Mouse (Mus musculus) neural tube, embryonic 13.5 days (tissue): ENCODE measurements around the gene Mkrn2. TPM values are rescaled to one million over a fixed set of nuclear protein-coding genes. Genes with fewer than 3 reads are reported as not detected.
"Not testable (repeated sequence)": the region's sequence is repeated elsewhere in the genome, so short reads cannot be mapped to it uniquely, and the experiment has no call there.

Experiments
- ATAC-seq: fragments of 200-750 bp; cut with Nextera tagmentation; 2 replicates; pipeline ENCODE4 v1.8.0; 2017; ENCODE audit warnings: low read depth, mild to moderate bottlenecking, moderate TSS enrichment, moderate library complexity
- H3K27ac ChIP-seq: fragments of 300-500 bp; sonication (generic); replicated peaks from 2 replicates; pipeline ENCODE4 v1.5.1; 2015; ENCODE audit warnings: moderate library complexity, mild to moderate bottlenecking, inconsistent platforms
- H3K27me3 ChIP-seq: fragments of 300-500 bp; sonication (generic); 2 replicates; pipeline ENCODE4 v1.6.1; 2015; ENCODE audit warnings: mild to moderate bottlenecking, inconsistent platforms
- H3K36me3 ChIP-seq: fragments of 300-500 bp; sonication (generic); 2 replicates; pipeline ENCODE4 v1.6.1; 2015; ENCODE audit warnings: mild to moderate bottlenecking, inconsistent platforms
- H3K4me1 ChIP-seq: fragments of 300-500 bp; sonication (generic); replicated peaks from 2 replicates; pipeline ENCODE4 v1.6.1; 2015; ENCODE audit warnings: inconsistent platforms
- H3K4me2 ChIP-seq: fragments of 300-500 bp; sonication (generic); 2 replicates; pipeline ENCODE4 v1.6.1; 2015; ENCODE audit warnings: inconsistent platforms, mild to moderate bottlenecking, moderate library complexity
- H3K4me3 ChIP-seq: fragments of 300-500 bp; sonication (generic); 2 replicates; pipeline ENCODE4 v1.5.1; 2015; ENCODE audit warnings: mild to moderate bottlenecking, inconsistent platforms
- H3K9ac ChIP-seq: fragments of 300-500 bp; sonication (generic); 2 replicates; pipeline ENCODE4 v1.6.1; 2015; ENCODE audit warnings: moderate library complexity, mild to moderate bottlenecking, inconsistent platforms
- H3K9me3 ChIP-seq: fragments of 300-500 bp; sonication (generic); 2 replicates; pipeline ENCODE4 v1.6.1; 2016; ENCODE audit warnings: inconsistent platforms
- WGBS: fragments of 180-500 bp; shearing (Covaris S2); methylation state at CpG from one replicate; pipeline ENCODE4 v1.1.7; 2015; 5-methylcytosine and 5-hydroxymethylcytosine counted together
- polyA plus RNA-seq: library from polyadenylated mRNA; unstranded; fragments of >200 nt; fragmentation: Nextera tagmentation; extraction: Ambion mirVana; gene quantifications from 2 replicates; pipeline ENCODE4 v1.2.1, GENCODE M21; 2015

Gene Mkrn2
- polyA plus RNA-seq, 1 experiment from 2014 or later: 30.2 TPM

GRCm38 (mm10) chr6:115615983-115616382, 14.3 kb downstream of the Mkrn2 start:
- Histone ChIP-seq H3K4me2 (no peak overlapping the region), H3K9me3 (no peaks in the 10 kb centered on the region), H3K9ac (no peak overlapping the region), H3K4me3 (no peak overlapping the region), H3K27ac (no peak overlapping the region), H3K27me3 (no peaks in the 10 kb centered on the region), H3K36me3 (peaks cover 97% of the 10 kb centered on the region), H3K4me1 (no peaks in the 10 kb centered on the region)
- ATAC-seq: no peak
- 89% methylated on average over 3 of the region's 3 CpGs for WGBS

GRCm38 (mm10) chr6:115619818-115620217, 18.1 kb downstream of the Mkrn2 start:
- H3K9ac ChIP-seq: no peak overlapping the region
- H3K9me3 ChIP-seq: no peaks in the 10 kb centered on the region
- H3K36me3 ChIP-seq: peaks cover 100% of the 10 kb centered on the region
- no peak overlapping the region for H3K4me3 ChIP-seq
- no peak overlapping the region for H3K27ac ChIP-seq
- H3K4me2 ChIP-seq: no peak overlapping the region
- no peak for ATAC-seq
- no peaks in the 10 kb centered on the region for H3K4me1 ChIP-seq
- no peaks in the 10 kb centered on the region for H3K27me3 ChIP-seq
- WGBS: 90% methylated on average over 10 of the region's 10 CpGs

DNA sequence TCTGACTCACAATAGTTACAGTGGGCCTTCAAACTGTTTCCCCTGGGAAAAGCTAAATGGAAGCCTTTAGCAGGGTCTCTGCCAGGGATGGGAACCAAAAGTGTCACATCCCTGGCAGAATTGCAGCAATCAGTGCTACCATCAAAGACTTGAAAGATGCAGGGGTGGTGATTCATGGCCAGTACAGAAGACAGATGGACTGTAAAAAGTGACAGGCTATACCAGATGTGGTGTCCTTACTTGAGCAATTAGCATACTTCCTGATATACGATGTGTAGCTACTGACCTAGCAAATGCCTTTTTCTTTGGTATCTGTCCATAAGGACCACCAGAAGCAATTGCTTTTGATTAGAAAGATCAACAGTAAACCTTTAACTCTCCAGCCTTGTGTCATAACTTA, 19.2 kb downstream of the Mkrn2 start:
- Histone ChIP-seq H3K27me3 (no peaks in the 10 kb centered on the region), H3K4me1 (no peaks in the 10 kb centered on the region), H3K4me3 (no peak overlapping the region), H3K27ac (no peak overlapping the region), H3K9ac (no peak overlapping the region), H3K9me3 (no peaks in the 10 kb centered on the region), H3K4me2 (no peak overlapping the region), H3K36me3 (peaks cover 100% of the 10 kb centered on the region)
- 46% methylated on average over 1 of the region's 1 CpGs for WGBS
- no peak for ATAC-seq

- 94% methylated on average over 5 of the region's 5 CpGs for WGBS
- Histone ChIP-seq H3K9ac (no peak overlapping the region), H3K4me2 (no peak overlapping the region), H3K36me3 (peaks cover 93% of the 10 kb centered on the region), H3K4me1 (no peaks in the 10 kb centered on the region), H3K4me3 (no peak overlapping the region), H3K27me3 (no peaks in the 10 kb centered on the region), H3K27ac (no peak overlapping the region), H3K9me3 (no peaks in the 10 kb centered on the region)
- ATAC-seq: no peak
These were observed 24.4 kb downstream of the Mkrn2 start for GRCm38 (mm10) chr6:115626121-115626520.

- no peak overlapping the region for H3K27ac ChIP-seq
- no peak for ATAC-seq
- 93% methylated on average over 3 of the region's 3 CpGs for WGBS
- peaks cover 87% of the 10 kb centered on the region for H3K36me3 ChIP-seq
- no peak overlapping the region for H3K4me2 ChIP-seq
- no peak overlapping the region for H3K9ac ChIP-seq
- no peak overlapping the region for H3K4me3 ChIP-seq
- H3K4me1 ChIP-seq: no peaks in the 10 kb centered on the region
- H3K9me3 ChIP-seq: no peaks in the 10 kb centered on the region
- no peaks in the 10 kb centered on the region for H3K27me3 ChIP-seq
These were observed 29.5 kb downstream of the Mkrn2 start for GRCm38 (mm10) chr6:115631056-115631795.

- Histone ChIP-seq H3K9ac (no peak overlapping the region), H3K36me3 (peaks cover 84% of the 10 kb centered on the region), H3K4me2 (no peak overlapping the region), H3K4me1 (no peaks in the 10 kb centered on the region), H3K27ac (no peak overlapping the region), H3K27me3 (no peaks in the 10 kb centered on the region), H3K4me3 (no peak overlapping the region), H3K9me3 (no peaks in the 10 kb centered on the region)
- no peak for ATAC-seq
- WGBS: 92% methylated on average over 2 of the region's 2 CpGs
These were observed 32.3 kb downstream of the Mkrn2 start for GRCm38 (mm10) chr6:115634015-115634414.

- not testable (repeated sequence) for H3K27ac ChIP-seq, H3K27me3 ChIP-seq, H3K9ac ChIP-seq, H3K9me3 ChIP-seq, H3K4me1 ChIP-seq, ATAC-seq, H3K4me2 ChIP-seq, H3K4me3 ChIP-seq
- 96% methylated on average over 7 of the region's 7 CpGs for WGBS
- peaks cover 61% of the 10 kb centered on the region for H3K36me3 ChIP-seq
These were observed 36.5 kb downstream of the Mkrn2 start for GRCm38 (mm10) chr6:115638188-115638587.

DNA sequence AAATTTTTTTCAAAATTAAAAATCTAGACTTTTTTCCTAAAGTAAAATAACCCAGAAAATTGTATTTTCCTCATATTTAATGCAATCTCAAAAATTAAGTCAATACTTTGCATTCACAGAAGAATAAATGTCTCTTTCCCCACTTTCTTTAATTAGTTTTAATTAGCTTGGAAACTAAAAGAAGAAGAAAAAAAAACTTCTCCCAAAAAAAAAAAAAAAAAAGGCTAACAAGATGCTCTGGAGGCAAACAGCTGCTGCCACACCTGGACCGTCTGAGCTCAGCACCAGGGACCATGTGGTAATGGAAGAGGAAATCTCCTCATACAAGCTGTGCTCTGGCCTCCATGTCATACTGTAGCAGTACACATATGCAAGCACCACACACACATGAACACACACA, 41.6 kb downstream of the Mkrn2 start:
- Histone ChIP-seq H3K27ac (no peak overlapping the region), H3K36me3 (peaks cover 19% of the 10 kb centered on the region), H3K9ac (no peak overlapping the region), H3K9me3 (no peaks in the 10 kb centered on the region), H3K27me3 (no peaks in the 10 kb centered on the region), H3K4me1 (peaks cover 12% of the 10 kb centered on the region), H3K4me2 (no peak overlapping the region), H3K4me3 (no peak overlapping the region)
- no peak for ATAC-seq
- 70% methylated on average over 1 of the region's 1 CpGs for WGBS

DNA sequence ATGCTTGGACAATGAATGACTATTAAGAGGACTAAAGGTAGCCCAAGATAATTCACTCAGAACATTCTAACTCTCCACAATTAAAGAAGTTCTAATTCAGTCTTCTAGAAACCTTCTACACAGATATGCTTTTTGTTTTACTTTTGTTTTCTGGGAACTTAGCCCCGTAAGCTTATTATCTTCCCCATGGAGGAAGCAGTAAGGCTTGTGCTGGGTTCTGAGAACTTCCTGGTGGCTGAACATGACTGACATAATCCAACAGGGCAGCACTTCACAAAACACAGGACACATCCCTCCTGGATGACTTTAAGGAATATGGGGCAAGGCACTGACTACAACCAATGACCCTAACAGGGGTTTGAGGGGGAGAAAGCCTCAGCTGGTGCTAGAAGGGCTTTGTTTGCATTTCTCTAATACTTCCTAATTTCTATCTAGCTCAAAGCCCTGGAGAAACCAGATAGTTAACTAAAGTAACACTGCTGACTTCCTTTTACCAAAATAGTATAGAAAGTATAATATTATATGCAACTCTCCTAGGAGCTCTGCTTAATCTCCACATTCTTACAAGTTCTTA, 48.2 kb downstream of the Mkrn2 start:
- no peak overlapping the region for H3K4me3 ChIP-seq

DNA sequence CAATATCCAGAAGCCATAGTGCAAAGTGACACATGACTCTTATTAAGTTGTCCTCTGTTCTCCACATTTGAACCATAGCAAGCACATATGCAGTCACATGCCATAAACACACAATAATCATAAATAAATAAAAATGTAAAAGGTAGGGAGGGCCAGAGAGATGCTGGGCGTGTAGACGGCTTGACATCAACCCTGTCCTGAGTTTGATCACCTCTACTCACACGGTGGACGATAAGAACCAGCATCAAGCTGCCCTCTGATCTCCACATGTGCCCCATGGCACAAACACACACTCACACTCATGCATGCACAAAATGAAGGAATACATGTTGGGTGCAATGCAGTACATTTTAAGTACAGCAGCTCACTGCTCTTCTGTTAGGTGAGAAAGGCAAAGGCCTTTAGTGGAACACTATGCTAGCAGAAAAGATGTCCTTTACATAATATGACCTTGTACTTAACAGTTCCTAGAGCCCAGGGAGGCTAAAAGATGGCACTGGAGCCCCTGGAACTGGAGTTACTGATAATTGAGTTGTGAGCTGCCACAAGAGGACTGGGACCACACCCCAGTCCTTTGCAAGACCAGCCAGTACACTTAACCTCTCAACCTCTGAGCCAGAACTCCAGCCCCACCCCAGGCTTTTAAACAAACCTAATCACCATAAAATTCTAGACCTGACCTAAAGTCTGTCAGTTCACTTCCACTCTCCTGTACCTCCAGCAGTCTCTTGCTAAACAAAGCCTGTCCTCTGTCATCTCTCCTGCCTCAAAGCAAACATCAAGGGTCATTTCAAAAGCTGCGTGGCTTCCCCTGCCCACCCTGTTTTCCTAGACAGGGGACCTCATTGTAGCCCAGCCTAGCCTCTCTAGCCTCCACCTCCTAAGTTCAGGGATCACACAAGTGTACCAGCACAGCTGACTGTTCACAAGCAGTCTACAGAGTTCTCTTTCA, 49.0 kb downstream of the Mkrn2 start:
- Histone ChIP-seq H3K9ac (no peak overlapping the region), H3K4me2 (no peak overlapping the region), H3K4me3 (no peak overlapping the region), H3K9me3 (no peaks in the 10 kb centered on the region), H3K36me3 (no peaks in the 10 kb centered on the region), H3K27ac (no peak overlapping the region), H3K4me1 (peaks cover 48% of the 10 kb centered on the region), H3K27me3 (no peaks in the 10 kb centered on the region)
- 55% methylated on average over 5 of the region's 5 CpGs for WGBS
- no peak for ATAC-seq

More for the DNA sequence above, 48.2 kb downstream of the Mkrn2 start:
- ATAC-seq: no peak
- 89% methylated on average over 1 of the region's 1 CpGs for WGBS
- Histone ChIP-seq H3K4me1 (peaks cover 50% of the 10 kb centered on the region), H3K36me3 (no peaks in the 10 kb centered on the region), H3K27me3 (no peaks in the 10 kb centered on the region), H3K9me3 (no peaks in the 10 kb centered on the region), H3K9ac (no peak overlapping the region), H3K4me2 (no peak overlapping the region), H3K27ac (no peak overlapping the region)

DNA sequence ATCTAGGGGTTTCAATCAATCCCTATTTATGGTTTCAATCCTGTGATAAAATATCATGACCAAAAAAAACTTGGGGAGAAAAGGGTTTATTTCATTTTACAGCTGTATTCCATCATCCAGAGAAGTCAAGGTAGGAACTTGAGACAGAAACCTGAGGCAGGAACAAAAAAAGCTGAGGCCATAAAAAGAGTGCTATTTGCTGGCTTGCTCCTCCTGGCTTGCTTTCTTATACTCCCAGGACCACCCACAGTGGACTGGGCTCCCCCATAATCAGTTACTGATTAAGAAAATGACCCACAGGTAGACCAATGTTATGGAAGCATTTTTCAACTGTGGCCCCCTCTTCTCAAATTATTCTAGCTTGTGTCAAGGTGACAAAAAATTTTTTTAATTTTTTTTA, 50.0 kb downstream of the Mkrn2 start:
- no peaks in the 10 kb centered on the region for H3K9me3 ChIP-seq

GRCm38 (mm10) chr6:115653939-115654338, 52.2 kb downstream of the Mkrn2 start:
- H3K36me3 ChIP-seq: no peaks in the 10 kb centered on the region
- H3K27me3 ChIP-seq: no peaks in the 10 kb centered on the region
- 55% methylated on average over 2 of the region's 2 CpGs for WGBS
- no peak overlapping the region for H3K4me2 ChIP-seq
- ATAC-seq: no peak
- H3K27ac ChIP-seq: no peak overlapping the region
- H3K4me3 ChIP-seq: no peak overlapping the region
- H3K9ac ChIP-seq: no peak overlapping the region
- no peaks in the 10 kb centered on the region for H3K9me3 ChIP-seq
- H3K4me1 ChIP-seq: peaks cover 55% of the 10 kb centered on the region

More for the DNA sequence above, 50.0 kb downstream of the Mkrn2 start:
- H3K4me1 ChIP-seq: peaks cover 49% of the 10 kb centered on the region
- no peak overlapping the region for H3K4me3 ChIP-seq
- no peak overlapping the region for H3K9ac ChIP-seq
- no peaks in the 10 kb centered on the region for H3K27me3 ChIP-seq
- no peak overlapping the region for H3K27ac ChIP-seq
- ATAC-seq: no peak
- no peaks in the 10 kb centered on the region for H3K36me3 ChIP-seq
- H3K4me2 ChIP-seq: no peak overlapping the region
